Mouse (Mus musculus) frontal cortex, postnatal 10 days (tissue): ENCODE results near the gene Apoa1.

ENCODE experiments used
- DNase-seq, 2 experiments: peaks; one replicate each; pipeline ENCODE4 v3.0.0; 2022; ENCODE audit warnings: low spot score in 2 of 2, mixed read lengths in 1 of 2

Gene Apoa1

DNA sequence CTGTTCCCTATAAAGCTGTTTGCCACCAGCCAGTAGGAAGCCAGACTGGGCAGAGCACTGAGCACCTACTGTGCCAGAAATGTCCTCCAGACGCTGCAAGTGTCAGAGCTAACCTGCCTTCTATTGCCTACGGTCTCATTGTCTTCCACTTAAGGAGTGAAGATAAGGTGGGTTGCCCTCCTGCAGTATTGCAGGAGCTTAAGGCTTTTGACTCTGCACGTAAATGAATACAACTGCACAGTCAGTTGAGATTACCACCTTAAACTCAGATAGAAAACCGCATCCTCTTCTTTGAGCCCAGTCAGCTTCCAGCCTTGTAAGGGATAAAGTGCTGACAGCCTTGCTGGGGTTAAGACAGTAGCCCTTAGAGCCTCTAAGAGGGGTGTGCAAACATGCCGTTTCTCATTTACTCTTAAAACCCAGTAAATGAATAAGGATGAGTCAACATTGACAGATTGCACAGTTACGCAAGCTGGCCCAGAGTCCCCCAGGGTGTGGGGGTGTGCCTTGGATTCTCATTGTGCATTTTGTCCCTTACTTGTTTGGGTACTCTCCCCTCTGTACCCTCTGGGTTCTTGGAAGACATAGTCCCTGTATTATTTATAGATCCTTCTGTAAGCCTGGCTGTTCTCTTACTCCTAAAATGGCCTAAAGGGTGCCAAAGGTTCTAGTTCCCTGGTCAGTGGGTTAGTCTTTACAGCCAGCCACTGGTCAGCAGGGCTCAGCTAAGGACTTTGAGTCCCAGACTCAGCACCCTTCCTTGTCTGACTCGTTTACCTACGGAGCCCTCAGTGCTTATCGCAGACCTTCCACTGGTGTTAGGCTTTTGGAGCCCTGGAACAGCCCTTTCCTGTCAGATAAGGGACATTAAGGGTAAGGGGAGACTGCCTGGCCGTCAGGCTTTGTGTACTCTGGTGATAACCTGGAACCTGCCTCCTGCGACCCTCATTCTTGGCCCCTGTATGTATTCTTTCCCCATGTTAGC is 12.8 kb upstream of the Apoa1 start:
- no peak for DNase-seq

DNA sequence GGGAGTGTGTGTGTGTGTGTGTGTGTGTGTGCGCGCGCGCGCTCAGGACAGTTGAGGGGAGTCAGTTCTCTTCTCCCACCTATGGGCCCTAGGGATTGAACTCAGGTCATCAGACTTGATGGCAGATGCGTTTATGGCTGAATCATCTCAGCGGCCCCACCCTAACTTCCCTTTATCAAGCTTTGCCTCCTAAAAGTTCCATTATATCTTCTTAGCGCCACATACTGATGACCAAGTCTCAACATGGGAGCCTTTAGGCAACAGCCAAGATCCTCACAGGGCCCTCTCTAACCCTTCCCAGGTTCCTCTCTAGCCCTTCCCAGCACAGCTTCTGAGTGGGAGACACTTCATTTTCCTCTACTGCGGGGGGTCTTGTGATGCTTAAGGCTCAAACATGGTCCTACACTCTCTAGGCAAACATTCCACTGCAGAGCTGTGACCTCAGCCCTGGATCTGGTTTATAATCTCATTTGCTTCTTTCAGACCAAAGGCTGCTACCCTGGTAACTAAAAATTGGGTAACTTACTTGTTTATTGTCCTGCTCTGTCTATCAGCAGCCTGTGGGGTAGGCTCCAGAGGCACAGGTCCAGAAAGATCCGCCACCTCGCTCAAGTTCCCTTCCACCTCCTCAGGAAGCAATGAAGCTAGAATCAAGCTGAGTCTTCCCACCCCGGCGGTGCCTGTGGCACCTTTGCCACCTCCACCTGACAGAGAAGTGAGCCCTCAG is 11.5 kb upstream of the Apoa1 start:
- no peak for DNase-seq

DNA sequence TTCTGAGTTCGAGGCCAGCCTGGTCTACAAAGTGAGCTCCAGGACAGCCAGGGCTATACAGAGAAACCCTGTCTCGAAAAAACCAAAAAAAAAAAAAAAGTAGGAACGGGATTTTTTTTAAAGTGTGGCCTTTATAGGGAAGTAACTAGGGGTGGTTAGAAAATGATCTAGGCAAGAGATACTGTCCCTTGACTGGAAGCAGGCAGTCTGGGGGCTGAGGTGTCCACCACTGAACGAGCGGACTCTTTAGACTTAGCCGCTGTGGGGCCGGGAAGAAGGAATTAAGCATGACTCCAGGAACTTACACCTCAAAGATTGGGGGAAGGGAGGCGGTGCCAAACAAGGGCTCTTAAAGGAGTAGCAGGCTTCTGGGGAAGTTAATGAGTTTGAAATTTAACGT is 10.2 kb upstream of the Apoa1 start:
- DNase-seq: no peak

DNA sequence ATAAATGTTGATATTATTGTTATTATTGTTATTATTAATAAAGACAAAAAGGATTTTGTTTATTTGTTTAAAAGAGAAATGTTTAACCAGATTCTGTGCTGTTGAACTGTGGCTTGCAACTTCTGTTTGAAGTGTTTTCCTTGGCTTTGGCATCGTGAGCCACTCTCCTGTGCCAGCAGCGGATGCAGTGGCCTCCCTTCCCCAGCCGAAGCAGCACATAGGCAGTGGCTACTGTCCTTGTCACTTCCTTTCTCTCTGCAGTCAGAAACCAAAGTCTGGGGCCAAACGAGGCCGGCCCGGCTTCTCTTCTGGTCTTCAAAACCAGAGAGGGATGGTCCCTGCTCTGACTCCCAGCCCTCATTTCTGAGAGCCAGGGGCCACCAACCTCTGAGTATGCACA is 5.3 kb upstream of the Apoa1 start:
- no peak for DNase-seq

DNA sequence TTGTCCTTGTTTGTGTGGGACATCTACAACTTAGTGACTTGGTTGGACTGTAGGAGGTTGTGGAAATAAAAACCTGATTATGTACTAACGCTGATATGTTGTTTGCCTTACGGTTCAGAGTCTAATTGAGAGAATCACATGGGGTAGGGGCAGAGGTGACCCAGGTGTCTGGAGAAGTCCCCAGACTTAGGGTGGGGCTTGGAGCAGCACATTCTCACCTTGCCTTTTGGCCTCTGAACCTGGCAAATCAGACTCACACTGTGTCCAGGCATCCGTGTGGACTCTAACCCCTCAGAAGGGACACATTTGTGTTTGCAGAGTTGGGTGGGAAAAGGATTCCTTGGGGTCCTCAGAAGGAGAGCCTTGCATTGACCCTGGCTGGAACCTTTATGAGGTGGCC is 4.3 kb upstream of the Apoa1 start:
- DNase-seq: no peak

DNA sequence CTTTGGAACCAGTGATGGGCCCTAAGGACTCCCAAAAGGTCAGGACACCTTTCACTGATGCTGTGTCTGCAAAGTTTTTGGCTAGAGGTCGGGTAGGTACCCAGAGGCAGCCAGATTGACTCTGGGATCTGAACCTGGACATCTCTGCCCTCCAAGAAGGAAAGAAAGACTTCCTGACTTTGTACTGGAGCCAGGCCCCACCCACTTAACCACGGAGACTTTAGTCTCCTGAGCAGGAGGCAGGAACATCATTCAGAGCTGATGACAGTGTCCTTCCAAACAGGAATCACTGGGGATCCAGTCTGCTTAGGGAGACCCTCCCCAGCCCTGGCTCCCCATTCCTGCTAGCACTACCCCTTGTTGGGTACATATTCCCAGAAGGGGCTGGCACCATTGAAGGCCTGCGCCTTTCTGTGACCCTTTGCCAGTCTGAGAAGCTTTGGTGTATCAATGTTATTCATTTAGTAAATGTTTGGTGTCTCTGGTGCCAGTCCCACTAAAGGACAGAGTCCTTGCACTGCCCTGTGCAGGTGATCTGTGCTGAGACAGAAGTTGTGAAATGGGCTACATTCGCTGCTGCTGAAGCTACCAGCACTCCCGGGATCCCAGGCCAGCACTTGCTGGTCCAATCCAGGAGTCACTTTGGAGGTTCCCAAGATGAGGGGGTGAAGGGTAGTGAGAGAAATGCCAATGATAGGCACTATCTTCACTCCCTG is 3.3 kb upstream of the Apoa1 start:
- no peak for DNase-seq

DNA sequence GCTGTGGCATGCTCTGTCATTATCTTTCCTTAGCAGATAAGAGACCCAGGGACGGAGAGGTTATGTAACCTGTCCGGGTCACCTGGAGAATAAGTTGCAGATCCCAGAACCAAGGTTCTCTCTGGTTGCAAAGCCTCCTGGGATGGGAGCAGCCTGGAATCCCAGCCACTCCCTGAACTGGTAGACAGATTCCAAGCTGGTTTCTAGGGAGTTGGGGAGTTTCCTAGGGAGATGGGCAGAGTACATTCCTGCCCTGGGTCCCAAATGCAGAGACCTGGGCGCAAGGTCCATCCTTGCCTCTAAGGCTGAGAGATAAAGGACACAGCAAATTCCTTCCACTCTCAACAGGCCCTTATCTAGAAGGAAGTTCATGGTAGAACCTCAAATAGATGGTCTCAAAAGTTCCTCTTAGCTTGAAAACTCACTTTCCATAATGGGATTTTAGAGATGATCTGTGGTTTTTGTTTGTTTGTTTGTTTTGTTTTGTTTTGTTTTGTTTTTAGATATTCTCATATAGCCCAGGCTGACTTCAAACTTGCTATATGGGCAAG is 1.2 kb upstream of the Apoa1 start:
- no peak for DNase-seq

DNA sequence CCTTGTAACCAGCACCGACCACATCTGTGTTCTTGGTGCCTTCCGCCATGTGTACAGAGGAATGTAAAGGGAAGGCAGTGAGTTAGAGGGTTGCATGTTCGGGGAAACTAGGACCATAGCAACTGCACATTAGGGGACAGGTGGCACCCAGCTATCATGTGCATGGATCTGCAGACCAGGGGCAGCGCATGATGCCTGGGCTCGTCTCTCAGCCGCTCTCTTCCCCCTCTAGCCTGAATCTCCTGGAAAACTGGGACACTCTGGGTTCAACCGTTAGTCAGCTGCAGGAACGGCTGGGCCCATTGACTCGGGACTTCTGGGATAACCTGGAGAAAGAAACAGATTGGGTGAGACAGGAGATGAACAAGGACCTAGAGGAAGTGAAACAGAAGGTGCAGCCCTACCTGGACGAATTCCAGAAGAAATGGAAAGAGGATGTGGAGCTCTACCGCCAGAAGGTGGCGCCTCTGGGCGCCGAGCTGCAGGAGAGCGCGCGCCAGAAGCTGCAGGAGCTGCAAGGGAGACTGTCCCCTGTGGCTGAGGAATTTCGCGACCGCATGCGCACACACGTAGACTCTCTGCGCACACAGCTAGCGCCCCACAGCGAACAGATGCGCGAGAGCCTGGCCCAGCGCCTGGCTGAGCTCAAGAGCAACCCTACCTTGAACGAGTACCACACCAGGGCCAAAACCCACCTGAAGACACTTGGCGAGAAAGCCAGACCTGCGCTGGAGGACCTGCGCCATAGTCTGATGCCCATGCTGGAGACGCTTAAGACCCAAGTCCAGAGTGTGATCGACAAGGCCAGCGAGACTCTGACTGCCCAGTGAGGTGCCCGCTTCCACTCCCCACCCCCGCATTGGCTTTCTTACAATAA is 1.4 kb downstream of the Apoa1 start:
- peak; percentile 85 to 86 for DNase-seq

DNA sequence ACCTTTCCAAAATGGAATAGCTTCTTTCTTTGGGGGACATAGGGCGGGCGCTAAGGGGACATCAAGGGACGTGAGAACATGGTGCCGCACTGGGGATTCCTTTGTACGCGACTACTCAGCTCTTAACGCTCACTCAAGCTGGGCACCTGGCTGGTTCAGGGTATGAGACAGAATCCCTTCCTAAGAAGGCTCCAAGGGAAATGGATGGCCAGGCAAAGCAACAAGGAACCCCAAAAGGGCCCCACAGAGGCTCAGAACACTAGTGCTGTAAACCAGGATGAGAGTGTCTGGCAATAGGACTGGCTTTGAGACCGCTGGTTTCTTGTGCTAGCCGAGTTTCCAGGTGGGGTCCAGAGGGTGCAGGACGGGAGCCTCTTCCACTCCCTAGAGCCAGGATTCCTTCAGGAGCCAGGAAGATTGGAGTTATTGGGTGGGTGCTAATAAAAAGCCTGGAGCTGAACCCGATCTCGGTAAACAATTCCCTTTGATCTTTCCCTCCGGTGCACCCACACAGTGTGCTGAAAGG is 2.1 kb downstream of the Apoa1 start:
- no peak for DNase-seq

DNA sequence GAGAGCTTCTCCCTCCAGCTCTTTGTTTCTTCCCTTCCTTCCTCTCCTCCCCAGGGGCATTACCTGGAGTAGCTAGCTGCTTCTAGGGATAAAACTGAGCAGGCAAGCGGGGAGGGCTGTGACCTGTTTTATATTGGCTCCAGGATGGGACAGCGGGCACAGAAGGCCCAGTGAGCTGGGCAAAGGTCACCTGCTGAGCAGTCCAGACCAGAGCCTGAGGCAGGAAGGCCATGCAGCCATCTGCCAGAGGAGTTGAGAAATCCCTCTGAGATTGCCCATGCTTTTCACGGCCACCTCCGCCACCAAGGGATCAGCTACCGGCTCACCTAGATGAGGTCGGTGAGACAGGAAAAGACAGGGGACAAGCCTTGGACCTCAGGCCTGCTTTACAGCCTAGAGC is 6.8 kb downstream of the Apoa1 start:
- DNase-seq: no peak

DNA sequence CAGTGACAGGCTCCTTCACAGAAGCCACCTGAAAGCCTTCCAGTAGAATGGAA is 7.0 kb downstream of the Apoa1 start, which contains the start of gene Apoc3:
Gene Apoc3 (minus strand): TSS at position 41 of the 53 bp plus-strand sequence.
- no peak for DNase-seq

DNA sequence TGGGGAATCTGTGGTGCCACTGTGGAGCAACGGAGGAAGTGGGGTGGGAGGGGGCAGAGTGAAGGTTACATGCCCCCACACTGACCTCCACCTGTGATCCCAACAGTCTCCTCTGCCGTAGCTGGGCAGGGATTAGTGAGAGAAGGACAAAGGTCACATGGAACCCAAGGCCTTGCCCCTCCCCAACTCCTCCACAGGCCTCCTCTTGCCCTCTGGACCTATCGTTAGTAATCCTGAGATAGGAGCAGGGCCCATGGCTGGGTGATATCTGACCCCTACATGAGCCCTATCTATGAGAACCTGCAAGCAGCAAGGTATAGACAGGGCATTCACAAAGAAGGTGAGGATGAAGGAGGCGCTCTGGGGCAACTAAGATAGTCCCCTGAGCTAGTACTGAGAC is 7.3 kb downstream of the Apoa1 start:
- DNase-seq: no peak

DNA sequence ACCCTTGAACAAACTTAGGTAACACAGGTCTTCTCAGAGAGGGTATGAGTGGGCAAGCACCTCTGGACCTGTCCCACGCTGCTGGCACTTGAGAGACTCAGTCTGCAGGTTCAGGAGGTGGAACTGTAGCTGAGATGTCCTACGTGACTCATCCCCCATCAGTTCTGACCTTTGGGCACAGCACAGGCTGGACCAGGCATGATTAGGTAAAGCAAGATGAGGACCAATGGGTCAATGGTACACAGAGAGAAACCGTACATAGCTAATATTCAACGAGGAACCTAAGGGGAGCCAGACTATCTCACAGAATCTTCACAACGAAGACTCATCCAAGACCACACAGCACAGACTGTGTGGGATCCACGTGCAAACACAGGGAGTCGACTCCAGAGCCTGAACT is 10.5 kb downstream of the Apoa1 start:
- DNase-seq: no peak

DNA sequence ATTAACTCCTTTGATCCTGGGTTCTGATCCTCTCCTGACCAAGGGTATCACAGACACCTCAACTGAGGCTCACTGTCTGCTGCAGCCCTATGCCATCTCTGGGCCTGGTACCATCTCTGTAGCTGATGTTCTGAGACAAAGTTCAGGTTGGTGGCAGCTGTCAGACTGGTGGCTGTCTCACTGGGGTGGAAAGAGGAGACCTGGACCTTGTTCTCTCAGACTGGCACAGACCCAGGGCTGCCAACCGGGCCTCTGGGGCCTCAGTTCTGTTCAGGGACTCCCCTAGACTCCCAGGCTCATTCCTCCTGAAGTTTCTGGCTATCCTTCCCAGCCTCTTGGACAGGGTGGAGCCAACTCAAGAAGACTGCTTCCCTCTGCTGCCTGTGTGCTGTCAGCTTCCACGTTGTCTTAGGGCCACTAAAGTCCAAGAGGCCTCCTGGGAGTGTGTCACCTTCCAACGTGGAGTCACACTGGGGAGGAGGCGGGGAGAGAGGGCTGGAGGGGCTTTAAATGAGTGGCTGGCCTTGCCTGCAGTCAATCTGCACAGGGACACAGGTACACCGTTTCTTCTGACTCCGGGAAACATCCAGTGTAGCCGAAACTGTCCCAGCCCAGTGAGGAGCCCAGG is 12.3 kb downstream of the Apoa1 start, which contains the start of gene Apoa4:
Gene Apoa4 (plus strand): TSS at position 171 of the 628 bp plus-strand sequence.
- no peak for DNase-seq

DNA sequence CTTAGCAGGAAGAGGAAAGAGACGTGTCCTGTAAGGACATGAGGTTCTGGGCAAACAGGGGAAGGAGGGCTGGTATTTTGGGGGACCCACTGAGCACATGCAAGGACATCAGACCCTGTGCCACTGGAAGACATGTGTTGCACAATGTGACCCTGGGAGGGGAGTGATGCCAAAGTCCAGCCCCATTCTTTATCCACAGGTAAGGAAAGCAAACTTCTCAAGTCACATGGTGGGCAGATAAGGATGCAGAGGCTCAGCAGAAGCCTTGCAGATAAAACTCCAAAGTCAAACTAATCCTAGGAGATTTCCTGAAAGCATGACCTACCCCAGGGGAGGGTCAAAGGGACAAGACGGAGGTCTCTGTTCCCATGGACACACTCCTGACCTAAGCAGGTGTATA is 13.4 kb downstream of the Apoa1 start:
- DNase-seq: no peak

DNA sequence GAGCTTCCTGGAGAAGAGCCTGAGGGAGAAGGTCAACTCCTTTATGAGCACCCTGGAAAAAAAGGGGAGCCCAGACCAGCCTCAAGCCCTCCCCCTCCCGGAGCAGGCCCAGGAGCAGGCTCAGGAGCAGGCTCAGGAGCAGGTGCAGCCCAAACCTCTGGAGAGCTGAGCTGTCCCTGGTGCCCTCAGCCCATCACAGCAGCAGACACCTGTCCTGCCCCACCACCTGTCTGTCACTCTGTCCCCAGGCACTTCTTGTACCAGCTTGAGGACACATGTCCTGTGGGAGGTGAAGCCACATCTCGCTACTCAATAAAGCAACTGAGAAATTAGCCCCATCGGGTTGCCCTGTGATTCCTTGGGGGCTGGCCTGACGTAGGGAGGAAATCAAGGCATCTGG is 14.7 kb downstream of the Apoa1 start:
- no peak for DNase-seq

DNA sequence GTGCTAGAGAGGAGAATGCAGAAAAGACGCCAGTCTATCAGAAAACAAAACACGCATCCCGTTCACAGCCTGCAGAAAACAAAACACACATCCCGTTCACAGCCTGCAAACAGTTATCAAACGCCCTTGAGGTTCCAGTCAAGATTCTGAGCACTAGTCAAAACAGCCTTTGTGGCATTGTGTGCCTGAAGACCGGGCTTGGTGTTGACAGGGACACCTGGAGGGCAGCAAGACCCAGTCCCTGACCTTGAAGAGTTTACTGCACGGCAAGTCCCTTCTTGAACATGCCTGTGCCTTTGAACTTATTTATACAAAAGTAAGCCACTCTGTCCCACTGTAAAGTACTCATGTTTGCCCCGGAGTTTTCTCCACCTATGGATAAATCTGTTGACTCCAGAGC is 15.2 kb downstream of the Apoa1 start:
- DNase-seq: no peak

DNA sequence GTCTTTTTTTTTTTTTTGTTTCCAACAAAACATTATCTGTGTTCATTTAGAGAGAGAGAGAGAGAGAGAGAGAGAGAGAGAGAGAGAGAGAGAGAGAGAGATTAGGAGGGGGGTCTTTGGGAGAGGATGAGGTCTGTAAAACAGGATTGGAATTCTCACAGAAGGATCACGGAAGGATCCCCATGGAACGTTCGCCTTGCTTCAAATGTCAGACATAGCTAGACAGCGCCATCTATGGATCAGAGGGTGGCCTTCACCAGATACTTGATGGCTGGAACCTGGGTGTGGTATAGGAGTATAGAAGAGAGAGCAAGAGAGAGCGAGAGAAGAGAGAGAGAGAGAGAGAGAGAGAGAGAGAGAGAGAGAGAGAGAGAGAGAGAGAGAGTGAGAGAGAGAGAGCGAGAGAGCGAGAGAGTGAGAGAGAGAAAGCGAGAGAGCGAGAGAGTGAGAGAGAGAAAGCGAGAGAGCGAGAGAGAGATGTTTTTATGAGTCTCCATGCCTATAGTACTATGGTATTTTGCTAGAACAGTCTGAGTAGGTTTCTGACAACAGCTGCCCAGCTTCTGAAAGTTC is 18.5 kb downstream of the Apoa1 start:
- peak in 1 of 2 experiments; percentile 57 for DNase-seq

DNA sequence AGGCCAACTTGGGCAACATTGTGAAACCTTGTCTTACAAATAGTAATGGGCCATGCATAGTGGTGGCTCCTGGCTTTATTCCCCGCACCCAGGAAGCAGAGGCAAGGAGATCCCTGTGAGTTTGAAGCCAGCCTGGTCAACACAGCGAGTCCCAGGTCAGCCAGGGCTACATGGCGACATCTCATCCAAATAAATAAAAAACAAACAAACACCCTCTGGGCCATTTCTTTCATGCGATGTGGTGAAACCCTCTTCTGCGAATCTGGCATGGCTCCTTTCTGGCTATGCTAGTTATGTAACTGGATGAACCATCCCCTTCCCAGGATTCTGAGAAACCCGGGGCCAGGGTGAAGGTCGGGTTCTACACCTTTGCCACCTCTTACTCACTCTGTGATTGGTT is 27.8 kb downstream of the Apoa1 start:
- DNase-seq: no peak

DNA sequence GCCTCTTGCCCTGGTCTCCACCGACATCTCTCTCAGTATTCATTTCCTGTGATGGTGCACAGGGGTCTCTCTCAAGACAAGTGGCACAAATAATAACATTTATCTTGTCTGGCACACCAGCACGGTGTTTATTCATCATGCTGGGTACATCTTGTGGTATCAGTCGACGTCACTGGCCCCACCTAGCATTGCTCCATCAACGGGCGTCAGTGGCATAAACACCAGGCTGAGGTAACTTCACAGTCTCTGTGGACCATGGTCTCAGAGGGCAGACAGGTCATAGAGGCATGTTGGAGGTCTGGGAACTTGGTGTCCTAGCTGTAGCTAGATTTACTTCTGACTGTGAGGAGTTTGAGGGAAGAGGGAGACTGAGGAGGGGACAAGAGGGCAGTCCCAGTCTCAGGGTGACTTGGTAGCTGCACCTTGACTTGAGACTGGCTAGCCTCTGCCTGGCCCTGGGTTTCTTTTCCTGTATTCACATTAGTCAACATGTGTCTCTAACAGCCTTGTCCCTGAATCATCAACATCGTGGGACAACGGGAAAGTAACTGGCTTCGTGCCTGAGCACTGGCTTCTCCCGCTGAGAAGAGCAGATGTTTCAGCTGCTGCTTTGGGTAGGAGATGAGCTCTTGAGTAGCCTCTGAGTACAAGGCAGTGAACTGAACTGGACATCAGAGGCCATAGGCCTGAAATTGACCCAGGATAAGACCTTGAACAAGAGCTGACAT is 28.4 kb downstream of the Apoa1 start:
- no peak for DNase-seq
